Mouse (Mus musculus): ENCODE results near the gene Acad12. TPM values are rescaled to one million over a fixed set of nuclear protein-coding genes. Genes with fewer than 3 reads are reported as not detected.

The Acad12 gene
- polyA plus RNA-seq, 1 experiment from 2014 or later: 1.2 TPM

Other genes starting within 250 kb of the Acad12 start
- 74.6 and 80.7 TPM in 2 replicates for gene Trafd1, start 233.3 kb downstream of the Acad12 start, polyA plus RNA-seq (2015; fragmentation: Nextera tagmentation; extraction: Ambion mirVana)
- 39.2 and 40.8 TPM in 2 replicates for gene Naa25, start 221.0 kb downstream of the Acad12 start, polyA plus RNA-seq (2015; fragmentation: Nextera tagmentation; extraction: Ambion mirVana)
- 1.3 TPM in 2 replicates for gene Tmem116, start 167.0 kb downstream of the Acad12 start, polyA plus RNA-seq (2015; fragmentation: Nextera tagmentation; extraction: Ambion mirVana)
- gene Erp29, start 166.4 kb downstream of the Acad12 start, polyA plus RNA-seq (2015; fragmentation: Nextera tagmentation; extraction: Ambion mirVana): 160 TPM in 2 replicates
- not detected in 2 replicates for gene Adam1b, start 115.5 kb downstream of the Acad12 start, polyA plus RNA-seq (2015; fragmentation: Nextera tagmentation; extraction: Ambion mirVana)
- gene Adam1a, start 73.5 kb downstream of the Acad12 start, polyA plus RNA-seq (2015; fragmentation: Nextera tagmentation; extraction: Ambion mirVana): 2.3 and 2.5 TPM in 2 replicates
- gene Gm42878, start 73.5 kb downstream of the Acad12 start, polyA plus RNA-seq (2015; fragmentation: Nextera tagmentation; extraction: Ambion mirVana): not detected in 2 replicates
- 49.4 and 55.2 TPM in 2 replicates for gene Mapkapk5, start 73.0 kb downstream of the Acad12 start, polyA plus RNA-seq (2015; fragmentation: Nextera tagmentation; extraction: Ambion mirVana)
- gene Aldh2, start 25.1 kb downstream of the Acad12 start, polyA plus RNA-seq (2015; fragmentation: Nextera tagmentation; extraction: Ambion mirVana): 259 and 281 TPM in 2 replicates
- gene Acad10, start 41.6 kb upstream of the Acad12 start, polyA plus RNA-seq (2015; fragmentation: Nextera tagmentation; extraction: Ambion mirVana): 1.9 and 2.1 TPM in 2 replicates
- 44.5 and 44.7 TPM in 2 replicates for gene Brap, start 41.6 kb upstream of the Acad12 start, polyA plus RNA-seq (2015; fragmentation: Nextera tagmentation; extraction: Ambion mirVana)
- 53.2 and 69.2 TPM in 2 replicates for gene Atxn2, start 92.4 kb upstream of the Acad12 start, polyA plus RNA-seq (2015; fragmentation: Nextera tagmentation; extraction: Ambion mirVana)
- gene Sh2b3, start 218.7 kb upstream of the Acad12 start, polyA plus RNA-seq (2015; fragmentation: Nextera tagmentation; extraction: Ambion mirVana): 11.3 and 12.2 TPM in 2 replicates
- gene Pheta1, start 230.0 kb upstream of the Acad12 start, polyA plus RNA-seq (2015; fragmentation: Nextera tagmentation; extraction: Ambion mirVana): 36.2 and 41.1 TPM in 2 replicates